Mouse (Mus musculus) midbrain, embryonic 16.5 days (tissue): Measurements from ENCODE around the gene Ralb. TPM values are rescaled to one million over a fixed set of nuclear protein-coding genes. Genes with fewer than 3 reads are reported as not detected.

Source experiments
- ATAC-seq: fragments of 200-750 bp; cut with Nextera tagmentation; 2 replicates; pipeline ENCODE4 v1.8.0; 2017; ENCODE audit warnings: moderate TSS enrichment
- H3K27ac ChIP-seq: fragments of 300-500 bp; sonication (generic); 2 replicates; pipeline ENCODE4 v1.5.1; 2014; ENCODE audit warnings: mild to moderate bottlenecking, low read length, mixed read lengths
- H3K27me3 ChIP-seq: fragments of 300-500 bp; sonication (generic); 2 replicates; pipeline ENCODE4 v1.6.1; 2014; ENCODE audit warnings: low read depth, low read length, mixed read lengths; ENCODE audit not compliant: control insufficient read depth, insufficient read depth
- H3K36me3 ChIP-seq: fragments of 300-500 bp; sonication (generic); 2 replicates; pipeline ENCODE4 v1.6.1; 2014; ENCODE audit warnings: mild to moderate bottlenecking, low read length, moderate library complexity, mixed read lengths; ENCODE audit not compliant: control insufficient read depth, insufficient read depth
- H3K4me1 ChIP-seq: fragments of 300-500 bp; sonication (generic); 2 replicates; pipeline ENCODE4 v1.6.1; 2014; ENCODE audit warnings: mild to moderate bottlenecking, low read length, mixed read lengths; ENCODE audit not compliant: control insufficient read depth, insufficient read depth
- H3K4me2 ChIP-seq: fragments of 300-500 bp; sonication (generic); 2 replicates; pipeline ENCODE4 v1.6.1; 2014; ENCODE audit warnings: mild to moderate bottlenecking, low read length, mixed read lengths
- H3K4me3 ChIP-seq: fragments of 300-500 bp; sonication (generic); 2 replicates; pipeline ENCODE4 v1.5.1; 2014; ENCODE audit warnings: low read depth, mild to moderate bottlenecking, low read length, moderate library complexity, mixed read lengths
- H3K9ac ChIP-seq: fragments of 300-500 bp; sonication (generic); 2 replicates; pipeline ENCODE4 v1.6.1; 2014; ENCODE audit warnings: low read depth, low read length, mixed read lengths
- H3K9me3 ChIP-seq: fragments of 300-500 bp; sonication (generic); replicated peaks from 2 replicates; pipeline ENCODE4 v1.6.1; 2014; ENCODE audit warnings: mild to moderate bottlenecking, low read length, mixed read lengths; ENCODE audit not compliant: control insufficient read depth, poor library complexity, severe bottlenecking
- WGBS: fragments of 180-500 bp; shearing (Covaris S2); extraction: QIAGEN DNeasy Blood & Tissue Kit; methylation state at CpG from one replicate; pipeline ENCODE4 v1.1.7; 2014; 5-methylcytosine and 5-hydroxymethylcytosine counted together
- polyA plus RNA-seq: library from polyadenylated mRNA; unstranded; fragments of >200 nt; fragmentation: Nextera tagmentation; extraction: Ambion mirVana; gene quantifications from 2 replicates; pipeline ENCODE4 v1.2.1, GENCODE M21; 2015

The Ralb gene
- polyA plus RNA-seq, 1 experiment from 2014 or later, result 60.8 TPM

DNA sequence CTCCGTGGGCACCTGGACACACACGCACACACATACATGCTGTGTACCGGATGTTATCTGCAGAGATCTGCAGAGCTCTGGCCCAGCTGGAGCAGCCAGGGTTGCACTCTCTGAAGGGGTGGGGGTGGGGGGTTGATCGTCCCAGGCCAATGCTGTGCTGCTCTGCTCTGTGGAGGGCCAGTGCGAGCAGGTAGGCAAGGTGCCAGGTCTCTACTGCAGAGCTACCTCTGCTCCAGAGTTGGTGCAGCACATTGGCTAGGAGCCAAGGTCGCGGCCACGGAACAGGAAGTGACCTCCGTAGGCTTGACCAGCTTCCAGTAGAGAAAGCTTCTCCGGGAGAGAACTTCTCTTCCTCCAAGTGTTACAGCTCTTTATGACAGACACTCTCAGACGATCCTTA is 12.5 kb downstream of the Ralb start:
- 59% methylated on average over 11 of the region's 11 CpGs for WGBS
- Histone ChIP-seq H3K36me3 (no peaks in the 10 kb centered on the region), H3K4me2 (no peak overlapping the region), H3K4me3 (no peak overlapping the region), H3K27ac (no peak overlapping the region), H3K27me3 (no peaks in the 10 kb centered on the region), H3K9ac (no peak overlapping the region), H3K4me1 (no peaks in the 10 kb centered on the region; the same call in 1 of the 2 replicates), H3K9me3 (no peaks in the 10 kb centered on the region)
- ATAC-seq, result no peak

DNA sequence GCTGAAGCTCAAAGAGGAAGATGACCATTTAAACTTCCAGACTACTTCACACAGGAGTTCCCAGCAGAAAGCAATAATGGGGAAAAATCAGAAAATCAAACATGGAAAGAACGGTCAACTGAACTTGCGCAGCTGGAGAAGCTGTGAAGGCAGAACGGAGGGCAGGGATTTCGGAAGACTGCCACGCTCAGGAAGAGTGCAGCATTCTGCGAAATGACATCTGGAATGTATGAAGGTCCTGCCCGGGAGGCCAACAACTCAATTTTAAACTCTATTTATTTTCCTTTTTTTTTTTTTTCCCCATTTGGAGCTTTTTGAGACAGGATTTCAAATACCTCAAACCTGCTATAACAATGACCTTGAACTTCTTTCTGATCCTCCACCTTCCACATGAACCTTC is 13.8 kb downstream of the Ralb start:
- Histone ChIP-seq H3K36me3 (no peaks in the 10 kb centered on the region), H3K4me2 (no peak overlapping the region), H3K9ac (no peak overlapping the region), H3K27ac (no peak overlapping the region), H3K4me1 (no peaks in the 10 kb centered on the region; the same call in 1 of the 2 replicates), H3K4me3 (no peak overlapping the region), H3K27me3 (no peaks in the 10 kb centered on the region), H3K9me3 (no peaks in the 10 kb centered on the region)
- 82% methylated on average over 7 of the region's 7 CpGs for WGBS
- ATAC-seq, result no peak

GRCm38 (mm10) chr1:119487917-119488590 is 16.5 kb downstream of the Ralb start:
- Histone ChIP-seq H3K9me3 (no peaks in the 10 kb centered on the region), H3K27ac (no peak overlapping the region)
- no peak for ATAC-seq

DNA sequence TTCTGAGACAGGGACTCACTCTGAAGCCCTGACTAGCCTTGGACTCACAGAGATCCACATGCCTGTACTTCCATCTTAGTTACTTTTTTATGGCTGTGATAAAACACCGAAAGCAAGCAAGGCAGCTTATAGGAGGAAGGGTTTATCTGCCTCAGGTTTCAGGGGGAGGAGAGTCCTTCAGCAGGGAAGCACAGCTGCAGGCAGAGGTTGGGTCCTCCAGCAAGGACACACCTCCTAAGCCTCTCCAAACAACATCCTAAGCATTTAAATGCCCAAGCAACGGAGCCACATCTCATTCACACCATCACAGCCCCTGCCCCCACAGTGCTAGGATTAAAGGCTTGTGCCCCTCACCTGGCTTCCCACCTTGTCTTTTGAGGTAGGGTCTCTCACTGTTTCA is 18.8 kb downstream of the Ralb start:
- no peak overlapping the region for H3K9ac ChIP-seq
- ATAC-seq, result no peak
- no peaks in the 10 kb centered on the region for H3K36me3 ChIP-seq
- no peak overlapping the region for H3K4me3 ChIP-seq
- H3K27me3 ChIP-seq, result no peaks in the 10 kb centered on the region
- no peaks in the 10 kb centered on the region for H3K4me1 ChIP-seq
- no peak overlapping the region for H3K4me2 ChIP-seq
- 21% methylated on average over 2 of the region's 2 CpGs for WGBS
- H3K9me3 ChIP-seq, result no peaks in the 10 kb centered on the region
- no peak overlapping the region for H3K27ac ChIP-seq

More at GRCm38 (mm10) chr1:119487917-119488590, 16.5 kb downstream of the Ralb start:
- Histone ChIP-seq H3K9ac (no peak overlapping the region), H3K36me3 (no peaks in the 10 kb centered on the region), H3K4me3 (no peak overlapping the region), H3K4me1 (no peaks in the 10 kb centered on the region; the same call in 1 of the 2 replicates), H3K27me3 (no peaks in the 10 kb centered on the region), H3K4me2 (no peak overlapping the region)
- 63% methylated on average over 10 of the region's 10 CpGs for WGBS

- H3K36me3 ChIP-seq, result no peaks in the 10 kb centered on the region
- no peaks in the 10 kb centered on the region for H3K9me3 ChIP-seq
- H3K4me3 ChIP-seq, result no peak overlapping the region
- no peak overlapping the region for H3K27ac ChIP-seq
- 0 out of 2 replicates have a peak, but pooled peaks have one; percentile 47 for ATAC-seq
- no peak overlapping the region for H3K9ac ChIP-seq
- no peak overlapping the region for H3K4me2 ChIP-seq
- 63% methylated on average over 3 of the region's 3 CpGs for WGBS
- H3K27me3 ChIP-seq, result no peaks in the 10 kb centered on the region
- no peaks in the 10 kb centered on the region for H3K4me1 ChIP-seq
These were observed 20.1 kb downstream of the Ralb start for GRCm38 (mm10) chr1:119484457-119484856.

- no peak overlapping the region for H3K9ac ChIP-seq
- no peaks in the 10 kb centered on the region for H3K27me3 ChIP-seq
- no peaks in the 10 kb centered on the region for H3K4me1 ChIP-seq
- 72% methylated on average over 3 of the region's 3 CpGs for WGBS
- H3K9me3 ChIP-seq, result no peaks in the 10 kb centered on the region
- no peak overlapping the region for H3K4me3 ChIP-seq
- peaks cover under 1% of the 10 kb centered on the region; the same call in 1 of the 2 replicates for H3K36me3 ChIP-seq
- H3K4me2 ChIP-seq, result no peak overlapping the region
- ATAC-seq, result no peak
- H3K27ac ChIP-seq, result no peak overlapping the region
These were observed 21.7 kb downstream of the Ralb start for GRCm38 (mm10) chr1:119482891-119483290.

- Histone ChIP-seq H3K9ac (no peak overlapping the region), H3K4me1 (no peaks in the 10 kb centered on the region), H3K9me3 (no peaks in the 10 kb centered on the region), H3K27me3 (no peaks in the 10 kb centered on the region), H3K4me3 (no peak overlapping the region), H3K4me2 (no peak overlapping the region), H3K36me3 (peaks cover 3% of the 10 kb centered on the region; the same call in 1 of the 2 replicates), H3K27ac (no peak overlapping the region)
- no peak for ATAC-seq
- 94% methylated on average over 6 of the region's 7 CpGs for WGBS
These were observed 23.2 kb downstream of the Ralb start for GRCm38 (mm10) chr1:119481205-119481932.

DNA sequence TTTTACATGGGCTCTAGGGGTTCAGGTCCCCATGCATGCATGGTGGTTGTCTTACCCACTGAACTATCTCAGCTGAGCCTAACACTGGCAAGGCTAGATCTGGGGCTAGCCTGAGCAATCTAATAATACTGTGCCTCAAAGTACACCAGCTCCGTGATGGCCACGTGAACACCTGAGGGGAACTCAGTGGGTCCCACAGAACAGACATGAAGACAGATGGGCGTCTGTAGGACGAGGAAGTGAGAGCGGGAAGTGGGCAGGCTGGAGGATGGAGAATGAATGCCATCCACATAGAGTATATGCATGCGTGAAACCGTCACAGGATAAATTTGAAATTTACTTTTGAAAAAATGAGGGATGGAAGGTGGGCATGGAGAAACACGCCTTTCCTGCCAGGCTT is 23.9 kb downstream of the Ralb start:
- no peaks in the 10 kb centered on the region for H3K4me1 ChIP-seq

DNA sequence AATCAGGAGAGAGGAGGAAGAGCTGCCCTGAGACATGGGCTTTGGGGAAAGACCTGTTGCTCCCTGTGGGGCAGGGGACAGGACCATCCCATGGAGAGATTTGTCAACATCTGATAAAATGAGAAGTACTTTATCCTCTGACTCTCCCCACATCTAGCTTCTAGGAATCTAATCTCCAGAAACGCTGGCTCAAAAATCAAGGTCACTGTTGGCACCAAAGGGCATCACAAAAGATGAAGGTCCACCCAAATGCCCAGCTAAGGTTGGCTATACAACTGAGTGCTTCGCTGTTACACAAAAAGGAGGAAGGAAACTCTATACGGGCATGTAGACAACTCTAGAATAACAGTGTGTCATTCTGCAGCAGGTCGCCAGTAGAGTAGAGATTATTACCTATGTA is 25.0 kb downstream of the Ralb start:
- ATAC-seq, result no peak
- Histone ChIP-seq H3K9me3 (no peaks in the 10 kb centered on the region), H3K36me3 (peaks cover 6% of the 10 kb centered on the region; the same call in 1 of the 2 replicates), H3K4me3 (no peak overlapping the region), H3K4me2 (no peak overlapping the region), H3K9ac (no peak overlapping the region), H3K27ac (no peak overlapping the region), H3K4me1 (no peaks in the 10 kb centered on the region), H3K27me3 (no peaks in the 10 kb centered on the region)
- WGBS, result 91% methylated on average over 4 of the region's 4 CpGs

More for the DNA sequence above, 23.9 kb downstream of the Ralb start:
- WGBS, result 93% methylated on average over 8 of the region's 8 CpGs
- Histone ChIP-seq H3K4me3 (no peak overlapping the region), H3K36me3 (peaks cover 3% of the 10 kb centered on the region; the same call in 1 of the 2 replicates), H3K9me3 (no peaks in the 10 kb centered on the region), H3K27ac (no peak overlapping the region), H3K9ac (no peak overlapping the region), H3K27me3 (no peaks in the 10 kb centered on the region), H3K4me2 (no peak overlapping the region)
- no peak for ATAC-seq
